Mouse (Mus musculus): ENCODE results near the gene Il10rb.

Gene Il10rb

GRCm38 (mm10) chr16:91452363-91452896 is 46.5 kb downstream of the Il10rb start:
- peak in 1 of 2 experiments; percentile 49 for DNase-seq

- DNase-seq = no peak
Observed at GRCm38 (mm10) chr16:91455868-91456267, 49.9 kb downstream of the Il10rb start.

GRCm38 (mm10) chr16:91458301-91458746 is 52.4 kb downstream of the Il10rb start:
- no peak for DNase-seq

GRCm38 (mm10) chr16:91458976-91459375 is 53.0 kb downstream of the Il10rb start:
- DNase-seq = peak; percentile 49 to 60

GRCm38 (mm10) chr16:91459396-91459795 is 53.4 kb downstream of the Il10rb start:
- no peak for DNase-seq

GRCm38 (mm10) chr16:91459841-91460370 is 53.9 kb downstream of the Il10rb start:
- DNase-seq = peak in 1 of 2 experiments; percentile 53

- peak; percentile 42 to 51 for DNase-seq
Observed at GRCm38 (mm10) chr16:91461066-91461638, 55.2 kb downstream of the Il10rb start.

- peak; percentile 60 to 61 for DNase-seq
Observed at GRCm38 (mm10) chr16:91461773-91462181, 55.8 kb downstream of the Il10rb start.

GRCm38 (mm10) chr16:91462644-91463043 is 56.7 kb downstream of the Il10rb start:
- peak; percentile 80 to 84 for DNase-seq

- DNase-seq = no peak
Observed at GRCm38 (mm10) chr16:91463400-91463799, 57.4 kb downstream of the Il10rb start.

- DNase-seq = no peak
Observed at GRCm38 (mm10) chr16:91463836-91464400, 58.0 kb downstream of the Il10rb start.

GRCm38 (mm10) chr16:91464594-91465504 is 58.9 kb downstream of the Il10rb start:
- DNase-seq = peak; percentile 89 to 93

- DNase-seq = no peak
Observed at GRCm38 (mm10) chr16:91465505-91466240, 59.7 kb downstream of the Il10rb start.

- peak; percentile 37 to 41 for DNase-seq
Observed at GRCm38 (mm10) chr16:91466566-91466965, 60.6 kb downstream of the Il10rb start.

- no peak for DNase-seq
Observed at GRCm38 (mm10) chr16:91470470-91470869, 64.5 kb downstream of the Il10rb start.

- DNase-seq = no peak
Observed at GRCm38 (mm10) chr16:91471481-91471880, 65.5 kb downstream of the Il10rb start.

All from kidney, postnatal 36 days (tissue).